Mouse (Mus musculus) embryo, embryonic 10.5 days (tissue): ENCODE data around the gene Ift57.

Experiments
- DNase-seq: peaks from one replicate; pipeline ENCODE4 v3.0.0-alpha.2; 2015; ENCODE audit warnings: low spot score

Ift57 gene

DNA sequence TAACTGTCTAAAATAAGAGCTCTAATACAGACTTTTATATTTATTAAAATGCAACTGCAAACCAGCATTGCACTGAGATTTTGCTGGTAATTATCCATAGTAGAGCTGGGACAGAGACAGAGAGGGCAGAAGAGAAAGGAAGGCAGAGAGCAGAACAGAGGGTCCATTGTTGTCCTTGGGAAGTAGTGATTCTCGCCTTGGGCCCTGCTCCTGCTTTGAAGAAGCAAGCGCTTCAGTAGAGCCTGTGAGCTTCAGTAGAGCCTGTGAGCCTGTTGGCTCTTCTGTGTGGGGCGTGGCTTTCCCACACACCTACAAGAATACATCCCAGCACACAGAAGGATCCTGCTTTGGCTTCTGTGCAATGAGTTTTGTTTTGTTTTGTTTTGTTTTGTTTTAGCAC is 54.3 kb downstream of the Ift57 start:
- DNase-seq = peak; percentile 49

DNA sequence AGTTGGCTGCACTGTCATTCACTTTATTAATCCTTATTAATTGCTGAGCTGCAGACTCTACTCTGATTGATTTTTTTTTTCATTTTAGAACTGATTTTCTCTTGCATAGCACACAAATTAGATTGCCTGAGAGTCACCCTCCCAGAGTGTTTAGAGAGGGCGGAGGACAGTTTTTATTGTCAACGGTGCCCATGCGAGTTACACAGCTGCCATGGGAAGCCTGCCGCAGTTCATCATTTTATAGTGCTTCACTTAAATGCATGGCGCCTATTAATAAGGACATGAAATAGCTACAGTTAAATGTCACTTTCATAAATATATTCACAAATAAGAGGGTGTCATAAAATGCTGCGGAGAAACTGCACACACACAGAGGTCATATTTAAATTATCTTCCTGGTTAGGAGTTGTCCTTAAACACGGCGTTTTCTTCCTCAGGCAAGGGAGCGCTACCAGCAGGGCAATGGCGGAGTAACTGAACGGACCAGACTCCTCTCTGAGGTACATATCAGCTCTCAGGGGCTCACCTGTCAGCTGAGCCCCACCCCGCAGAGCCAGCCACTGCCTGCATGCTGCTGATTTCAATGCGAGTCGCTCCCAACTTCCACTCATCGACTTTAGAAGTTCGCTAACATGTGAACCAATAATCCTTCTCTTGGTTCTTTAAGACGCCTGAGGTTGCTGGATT is 61.6 kb downstream of the Ift57 start:
- DNase-seq = no peak

DNA sequence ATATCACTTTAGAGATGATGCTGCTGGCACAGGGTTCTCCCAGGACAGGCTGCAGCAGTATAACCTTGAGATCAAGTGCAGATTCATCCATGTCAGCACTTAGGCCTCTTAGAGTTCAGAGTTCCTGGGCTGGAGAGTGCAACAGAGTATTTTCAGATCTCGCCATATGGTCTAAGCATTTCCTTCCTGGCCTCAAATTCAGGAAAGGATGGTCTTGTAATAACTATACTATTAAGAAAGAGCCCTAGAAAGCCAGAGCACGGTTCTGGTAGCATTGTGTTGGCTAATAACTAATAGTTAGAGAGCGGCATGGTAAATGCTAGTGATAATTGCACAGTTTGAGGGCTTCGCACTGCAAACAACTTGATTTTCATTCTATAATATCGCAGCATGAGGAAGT is 62.9 kb downstream of the Ift57 start:
- no peak for DNase-seq

DNA sequence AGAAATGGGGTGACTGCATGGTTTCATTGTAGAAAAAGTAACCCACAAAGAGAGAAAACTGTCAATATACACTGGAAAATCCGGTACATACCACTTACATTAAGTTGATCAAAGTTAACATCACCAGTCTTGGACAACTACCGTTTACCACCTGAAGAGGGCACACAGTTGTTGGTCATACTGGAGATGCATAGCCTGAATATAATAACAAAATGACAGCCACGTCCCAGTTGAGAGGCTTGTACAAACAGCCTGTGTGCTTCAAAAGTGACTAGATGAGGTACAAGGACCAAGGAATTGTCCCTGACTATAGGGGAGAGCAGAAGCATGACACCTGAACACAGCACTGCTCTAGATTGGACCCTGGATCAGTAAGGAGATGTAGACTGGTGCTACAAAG is 67.3 kb downstream of the Ift57 start:
- DNase-seq = peak; percentile 38

DNA sequence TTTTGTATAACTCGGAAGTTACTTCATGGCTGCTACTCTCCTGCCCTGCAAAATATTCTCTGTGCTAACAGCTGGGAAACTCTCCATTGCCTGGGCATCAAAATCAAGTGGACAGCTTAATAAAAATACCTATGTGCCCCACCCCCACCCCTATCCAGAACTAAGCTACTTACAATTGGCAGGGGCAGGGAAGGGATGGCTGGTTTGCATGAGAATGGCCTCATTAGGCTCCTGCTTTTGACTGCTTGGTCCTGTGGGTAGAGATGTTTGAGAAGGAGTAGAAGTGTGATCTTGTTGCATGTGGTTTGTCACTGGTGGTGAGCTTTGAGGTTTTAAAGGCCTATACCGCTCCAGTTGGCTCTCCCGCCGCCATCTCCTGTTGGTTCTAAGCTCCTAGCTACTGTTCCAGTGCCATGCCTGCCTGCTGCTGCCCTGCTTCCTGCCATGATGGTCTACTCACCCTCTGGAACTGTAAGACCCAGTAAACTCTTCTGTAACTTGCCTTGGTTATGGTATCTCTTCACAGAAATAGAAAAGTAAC is 69.5 kb downstream of the Ift57 start:
- no peak for DNase-seq

DNA sequence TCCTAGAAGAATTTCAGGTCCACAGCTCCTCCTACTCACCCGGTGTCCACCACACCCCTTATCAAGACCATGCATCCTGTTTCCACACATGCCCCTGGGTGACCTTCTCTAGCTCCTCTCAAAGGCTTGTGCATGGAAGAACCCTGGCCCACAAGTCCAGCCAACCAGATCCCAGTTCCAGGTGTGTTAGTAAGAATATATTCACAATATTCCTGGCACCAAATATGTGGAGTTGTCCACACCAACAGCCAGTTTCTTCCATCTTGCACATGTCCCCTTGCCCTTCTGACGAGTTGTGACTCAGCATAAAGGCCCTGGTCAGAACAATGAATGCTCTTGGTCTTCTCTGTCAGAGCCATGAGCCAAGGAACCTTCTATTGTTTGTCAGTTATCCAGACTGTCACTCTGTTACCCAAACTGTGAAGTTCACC is 70.8 kb downstream of the Ift57 start:
- no peak for DNase-seq

DNA sequence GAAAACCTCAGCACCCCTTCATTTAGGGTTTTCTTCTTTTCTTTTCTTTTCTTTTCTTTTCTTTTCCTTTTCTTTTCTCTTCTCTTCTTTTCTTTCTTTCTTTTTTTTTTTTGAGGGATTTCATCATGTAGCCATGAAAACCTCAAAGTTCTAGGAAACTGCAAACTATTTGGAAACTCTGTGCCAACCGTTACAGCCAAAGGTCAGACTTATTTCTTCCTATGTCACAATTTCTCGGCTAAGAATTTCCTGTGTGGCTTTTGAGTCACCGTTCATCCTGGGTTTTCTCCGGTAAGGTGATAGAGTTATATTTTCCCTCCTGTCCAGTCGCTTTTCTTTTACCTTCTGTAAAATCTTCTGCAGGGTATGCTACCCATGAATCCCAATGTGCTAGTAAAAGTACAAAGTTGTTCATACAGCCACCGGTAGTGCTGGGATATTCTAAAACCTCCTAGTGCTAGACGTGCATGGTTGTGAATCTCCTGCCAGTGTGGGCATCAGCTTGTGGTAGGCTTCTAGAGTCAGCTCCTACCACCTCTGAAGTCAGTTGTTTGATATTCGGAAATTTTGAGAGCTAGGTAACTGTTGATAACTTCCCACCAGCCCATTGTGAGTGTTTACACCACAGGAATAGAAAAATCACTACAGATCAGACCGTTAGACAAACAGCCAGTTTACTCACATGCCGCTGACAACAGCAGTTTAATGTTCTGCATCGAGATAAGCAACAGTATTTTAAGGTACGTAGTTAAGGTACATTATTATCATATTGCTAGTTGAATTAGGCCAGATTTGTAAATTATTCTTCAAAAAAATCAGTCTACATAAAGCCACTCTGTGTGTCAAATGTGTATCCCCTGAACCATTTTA is 71.5 kb downstream of the Ift57 start:
- no peak for DNase-seq

DNA sequence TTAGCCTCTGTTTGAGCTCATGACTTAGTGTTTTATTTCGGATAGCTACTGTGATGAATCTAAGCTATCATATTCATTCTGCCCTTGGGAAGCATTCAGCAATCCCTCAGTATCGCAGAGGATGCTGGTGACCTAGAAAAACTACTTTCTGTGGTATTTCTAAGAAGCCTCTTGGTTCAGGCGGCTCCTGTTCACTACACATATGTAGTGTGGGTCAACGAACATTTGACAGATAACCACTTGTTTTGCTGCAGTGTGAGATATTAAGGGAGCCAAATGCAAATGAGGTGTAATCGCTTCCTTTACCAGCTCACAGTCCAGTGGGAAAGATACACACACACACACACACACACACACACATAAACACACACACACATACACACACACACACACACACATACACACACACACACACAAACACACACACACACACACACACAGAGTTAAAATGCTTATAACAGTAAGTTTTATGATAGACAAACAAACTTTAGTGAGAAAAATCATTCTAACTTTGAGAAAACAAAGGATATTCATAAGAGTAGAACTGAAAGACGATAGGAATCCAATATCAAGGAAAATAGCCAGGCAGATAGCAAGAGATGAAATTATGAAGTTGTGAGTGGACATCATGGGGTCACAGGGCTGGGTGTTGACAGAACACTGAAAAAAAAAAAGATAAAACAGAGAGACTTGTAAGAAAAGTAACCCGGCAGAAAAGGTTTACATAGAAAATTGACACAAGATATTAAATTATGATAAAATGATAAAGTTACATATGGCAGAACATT is 72.8 kb downstream of the Ift57 start:
- no peak for DNase-seq

DNA sequence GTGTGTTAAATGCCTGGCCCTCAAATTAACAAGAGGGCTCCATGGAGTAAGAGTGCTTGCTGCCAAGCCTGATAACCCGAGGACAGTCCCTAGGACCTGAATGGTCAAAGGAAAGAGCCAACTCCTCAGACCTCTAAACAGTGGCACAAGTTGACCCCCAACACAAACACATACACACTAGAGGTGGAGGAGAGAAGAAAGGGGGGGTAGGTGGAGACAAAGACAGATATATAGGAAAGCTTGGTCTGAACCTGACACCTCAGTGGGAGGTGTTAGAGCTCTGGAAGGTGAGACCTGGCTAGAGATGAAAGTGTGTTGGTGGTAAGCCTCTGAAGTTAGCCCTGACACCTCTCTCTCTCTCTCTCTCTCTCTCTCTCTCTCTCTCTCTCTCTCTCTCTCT is 73.5 kb downstream of the Ift57 start:
- DNase-seq = no peak

DNA sequence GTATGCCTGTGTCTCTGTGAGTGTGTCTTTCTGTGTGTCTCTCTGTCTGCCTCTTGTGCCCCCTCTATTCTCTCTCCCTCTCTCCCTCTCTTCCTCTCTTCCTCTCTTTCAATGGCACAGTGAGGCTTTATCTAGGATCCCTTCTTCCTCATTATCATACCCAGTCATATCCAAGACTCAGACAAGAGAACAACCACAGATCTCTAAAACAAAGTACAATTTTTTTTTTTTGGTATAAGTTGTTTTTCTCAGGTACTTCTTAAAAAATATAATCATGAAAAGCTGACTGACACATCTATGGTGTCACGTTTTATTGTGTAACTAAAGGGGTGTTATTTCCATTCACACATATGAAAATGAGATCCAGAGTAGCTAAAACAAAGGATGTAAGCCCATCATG is 74.0 kb downstream of the Ift57 start:
- DNase-seq = no peak

DNA sequence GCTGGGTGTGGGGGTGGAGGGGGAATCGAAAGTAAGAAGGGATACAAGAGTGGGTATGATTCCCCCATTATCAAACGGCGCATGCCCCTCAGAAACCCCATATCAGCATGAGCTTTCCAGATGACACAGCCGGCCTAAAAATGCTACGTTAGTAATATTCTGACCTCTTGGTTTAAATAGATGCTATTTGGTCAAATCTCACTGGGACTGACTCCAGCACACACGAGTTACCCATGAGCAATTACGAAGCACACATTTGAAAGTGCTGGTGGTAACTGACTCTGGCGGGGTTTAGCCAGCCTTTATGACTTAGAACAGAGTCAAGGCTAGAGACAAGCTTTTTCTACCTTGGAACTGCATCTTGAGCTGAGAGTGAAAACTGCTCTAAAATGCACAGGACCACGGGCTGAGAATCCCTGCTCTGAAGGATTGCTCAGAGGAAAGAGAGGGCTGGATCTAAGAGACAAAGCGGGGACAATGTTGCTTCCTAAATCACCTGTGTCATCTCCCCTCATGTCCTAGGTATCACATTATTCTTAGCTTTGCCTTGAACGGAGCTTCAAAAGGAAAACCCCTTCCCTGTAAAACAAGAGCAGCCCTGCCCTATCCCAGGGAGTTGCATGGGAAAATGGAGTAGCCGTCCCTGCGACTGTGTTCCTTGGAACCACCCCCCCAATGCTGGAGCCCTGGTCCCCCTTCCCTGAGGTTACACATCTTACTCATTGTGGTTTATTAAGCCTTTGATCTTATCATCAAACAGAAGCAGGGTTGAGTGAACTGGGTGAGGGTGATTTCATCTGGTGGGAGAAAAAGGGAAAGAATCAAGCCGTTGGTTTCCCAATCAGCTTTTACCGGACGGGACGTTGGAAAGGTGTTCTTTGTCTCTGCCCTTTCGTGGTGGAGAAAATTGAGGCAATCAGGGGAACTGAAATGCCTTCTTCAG is 75.3 kb downstream of the Ift57 start:
- DNase-seq = no peak

DNA sequence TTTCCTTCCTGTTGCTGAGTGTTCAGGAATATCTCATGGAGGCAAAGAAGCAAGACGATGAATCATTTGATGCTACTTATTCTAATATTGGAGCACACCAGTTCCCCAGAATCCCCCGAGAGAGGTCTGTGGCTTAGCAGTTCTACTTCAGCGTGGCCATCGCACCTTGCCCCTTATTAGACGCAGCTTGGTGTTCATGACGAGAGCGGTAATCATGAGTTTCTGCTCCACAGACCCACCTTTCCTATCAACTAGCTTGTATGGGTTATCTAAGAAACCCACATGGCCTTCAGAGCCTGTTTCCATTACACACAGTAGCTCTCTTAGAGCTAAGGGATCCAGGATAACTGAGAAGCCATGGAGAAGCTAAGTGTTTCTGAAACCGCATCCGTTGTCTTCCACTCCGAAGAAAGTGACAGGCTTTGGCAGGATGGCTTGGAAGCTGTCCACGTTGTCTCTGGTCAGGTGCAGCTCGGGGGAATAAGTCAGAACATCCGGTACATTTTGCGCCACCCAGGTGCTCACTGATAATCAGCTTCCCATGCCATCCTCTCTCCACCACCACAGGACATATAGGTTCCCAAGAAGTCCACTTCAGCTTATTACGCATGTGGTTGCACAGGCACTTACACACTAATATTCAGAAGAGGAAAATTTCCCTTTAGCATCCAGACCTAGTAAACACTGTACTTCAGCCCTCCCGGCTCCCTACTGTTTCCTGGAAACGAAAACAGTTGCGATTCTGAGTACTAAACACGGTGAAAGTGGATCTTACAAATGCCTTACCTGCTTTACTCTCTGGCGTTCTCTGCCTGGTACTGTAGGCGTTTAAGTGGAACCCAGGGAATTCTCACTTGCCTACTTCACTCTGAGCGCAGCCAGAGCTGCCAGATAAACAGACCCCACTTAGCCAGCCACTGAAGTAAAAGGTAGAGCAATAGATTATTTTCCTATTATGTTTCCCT is 76.3 kb downstream of the Ift57 start:
- no peak for DNase-seq

DNA sequence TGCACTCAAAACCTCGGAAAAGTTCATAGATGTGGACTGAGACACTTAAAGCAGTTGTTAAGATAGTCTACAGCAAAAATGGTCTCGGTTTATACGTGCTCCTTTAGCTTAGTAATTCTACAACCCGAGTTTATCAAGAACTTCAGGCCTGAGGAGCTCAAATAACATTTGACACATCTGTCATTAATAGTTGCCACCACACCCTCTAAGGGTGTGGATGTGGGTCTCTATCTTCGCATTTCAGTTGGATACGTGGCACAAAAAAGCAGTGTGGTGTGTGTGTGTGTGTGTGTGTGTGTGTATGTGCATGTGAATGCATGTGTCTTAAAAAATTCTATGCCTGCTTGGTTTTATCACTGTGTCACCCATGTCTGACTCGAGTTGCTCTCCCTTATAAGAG is 77.9 kb downstream of the Ift57 start:
- DNase-seq = no peak

DNA sequence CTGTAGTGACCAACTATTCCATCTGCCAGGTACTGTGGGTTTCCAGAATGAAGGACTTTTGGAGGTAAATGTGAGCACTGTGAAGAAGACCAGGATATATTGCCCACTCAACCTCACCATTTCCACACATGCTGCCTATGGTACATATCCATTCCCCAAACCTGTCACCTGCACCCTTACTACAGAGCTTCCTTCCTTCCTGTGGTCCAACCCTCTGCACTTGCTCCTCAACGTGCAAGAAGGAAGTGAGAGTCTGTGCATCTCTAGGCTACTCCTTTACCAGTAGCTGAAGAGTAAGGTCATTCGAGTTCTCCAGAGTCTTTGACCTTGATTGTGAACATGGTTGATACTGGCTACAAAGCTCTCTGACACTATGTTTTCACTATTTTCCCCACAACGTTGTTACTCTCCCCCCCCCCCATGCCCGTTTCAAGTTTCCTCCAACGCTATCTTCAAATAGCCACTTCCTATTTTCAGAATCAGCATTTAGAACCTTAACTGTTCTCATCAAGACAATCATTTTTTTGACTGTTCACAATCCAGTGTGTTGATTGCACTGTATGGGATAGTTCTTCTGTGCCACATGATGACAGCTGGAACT is 82.6 kb downstream of the Ift57 start:
- no peak for DNase-seq

DNA sequence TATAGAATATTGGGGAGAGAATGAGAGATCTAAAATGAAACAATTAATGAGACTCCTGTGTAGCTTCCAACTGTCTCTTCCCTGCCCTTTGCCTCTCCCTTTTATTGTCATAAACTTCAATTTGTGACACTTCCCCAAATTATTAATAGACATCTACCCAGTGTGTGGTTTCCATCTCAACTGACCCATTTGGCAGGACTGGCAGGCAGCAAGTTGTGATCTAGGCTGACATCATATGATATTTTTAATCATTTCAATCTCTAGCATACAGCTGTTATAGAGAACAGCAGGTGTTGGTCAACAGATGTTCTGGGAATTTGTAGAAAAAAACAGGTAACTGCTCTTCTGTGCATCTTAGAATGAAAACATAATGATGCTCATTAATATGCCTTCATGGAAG is 84.3 kb downstream of the Ift57 start:
- no peak for DNase-seq

DNA sequence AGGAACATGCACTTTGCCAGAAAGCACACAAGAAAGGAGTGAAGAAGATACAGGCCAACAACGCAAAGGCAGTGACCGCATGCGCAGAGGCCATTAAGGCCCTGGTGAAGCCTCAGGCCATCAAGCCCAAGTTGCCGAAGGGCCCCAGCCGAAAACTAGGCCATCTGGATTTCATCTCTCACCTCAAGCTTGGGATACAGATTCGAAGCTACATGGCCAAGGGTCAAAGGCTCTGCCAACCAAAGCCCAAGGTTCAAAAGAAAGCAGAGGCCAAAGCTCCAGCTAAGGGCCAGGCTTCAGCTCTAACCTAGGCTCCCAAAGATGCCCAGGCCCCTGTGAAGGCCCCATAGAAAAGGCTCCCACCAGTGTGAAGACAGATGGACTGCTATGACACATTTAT is 87.1 kb downstream of the Ift57 start:
- no peak for DNase-seq

DNA sequence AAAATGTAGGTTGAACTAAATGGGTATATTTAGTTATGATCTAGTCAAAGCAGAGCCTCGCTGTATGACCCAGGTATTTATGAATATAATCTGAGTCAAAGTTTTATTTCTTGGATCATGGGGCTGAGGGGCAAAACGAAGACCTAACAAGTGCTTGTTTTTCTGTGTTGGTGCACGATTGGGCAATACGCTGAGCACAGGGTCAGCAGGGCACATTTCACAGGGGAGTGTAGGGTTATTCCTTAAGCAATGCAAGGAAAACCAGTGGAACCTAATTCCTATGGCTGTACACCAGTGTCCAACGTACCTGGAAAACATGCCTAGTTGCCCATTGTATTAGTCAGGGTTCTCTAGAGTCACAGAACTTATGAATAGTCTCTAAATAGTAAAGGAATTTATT is 88.7 kb downstream of the Ift57 start:
- no peak for DNase-seq

DNA sequence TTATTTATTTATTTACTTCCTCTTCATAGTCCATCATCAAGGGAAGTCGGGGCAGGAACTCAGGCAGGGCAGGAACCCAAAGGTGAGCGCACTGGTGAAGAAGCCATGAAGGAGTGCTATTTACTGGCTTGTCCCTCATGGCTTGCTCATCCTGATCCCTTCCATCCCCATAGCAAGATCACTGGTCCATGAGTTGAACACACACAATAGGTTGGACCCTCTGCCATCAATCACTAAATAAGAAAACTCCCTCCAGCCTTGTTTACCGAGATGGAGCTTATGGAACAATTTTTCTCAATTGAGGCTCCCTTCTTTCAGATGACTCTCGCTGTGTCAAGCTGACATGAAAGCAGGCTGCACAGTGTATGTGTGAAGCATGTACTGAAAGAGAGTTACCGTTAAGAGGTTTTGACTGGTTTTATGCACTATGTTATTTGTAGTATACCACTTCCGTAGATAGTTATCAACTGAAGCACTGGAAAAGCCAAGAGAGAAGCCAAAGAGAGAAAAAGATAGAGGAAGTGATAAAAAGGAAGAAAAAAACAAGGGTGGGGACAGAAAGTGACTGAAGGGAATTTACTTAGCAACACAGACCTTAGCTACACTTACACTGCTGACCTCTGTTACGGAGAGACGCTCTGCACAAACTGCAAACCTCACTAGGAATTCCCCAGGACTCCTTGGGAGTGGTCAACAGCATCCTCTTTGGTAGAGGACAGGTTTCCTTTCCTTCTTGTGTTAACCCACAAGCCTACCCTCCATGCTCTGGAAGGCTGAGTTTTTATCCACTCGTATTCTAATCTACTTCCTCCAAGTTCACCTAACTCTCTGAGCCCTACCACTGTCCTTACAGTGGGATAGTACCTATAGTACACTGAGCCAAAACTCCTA is 91.8 kb downstream of the Ift57 start:
- DNase-seq = no peak

DNA sequence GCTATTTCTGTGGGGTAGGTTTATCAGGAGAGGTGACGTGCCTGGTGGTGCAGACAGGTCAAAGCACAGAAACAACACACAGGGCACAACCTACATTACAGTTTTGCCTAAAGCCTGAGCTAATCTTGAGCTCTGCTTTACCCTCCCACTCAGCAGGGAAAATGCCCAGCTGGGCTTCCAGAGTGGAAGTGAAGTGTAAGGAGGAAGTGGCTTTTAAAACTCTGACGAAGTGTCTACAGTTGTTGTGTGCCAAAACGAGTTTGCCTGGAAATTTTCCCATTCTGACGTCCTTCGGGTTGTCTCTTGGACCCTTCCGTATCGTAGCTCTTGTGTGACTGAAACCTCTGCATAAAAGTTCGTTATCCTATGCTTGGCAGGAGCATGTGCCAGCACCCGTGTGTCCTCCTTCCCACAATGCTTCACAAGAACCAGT is 93.4 kb downstream of the Ift57 start:
- no peak for DNase-seq
